Mouse (Mus musculus): ENCODE results near the gene Tspan18. TPM values are rescaled to one million over a fixed set of nuclear protein-coding genes. Genes with fewer than 3 reads are reported as not detected.

The Tspan18 gene
- polyA plus RNA-seq, 1 experiment from 2014 or later, result 17.2 TPM

DNA sequence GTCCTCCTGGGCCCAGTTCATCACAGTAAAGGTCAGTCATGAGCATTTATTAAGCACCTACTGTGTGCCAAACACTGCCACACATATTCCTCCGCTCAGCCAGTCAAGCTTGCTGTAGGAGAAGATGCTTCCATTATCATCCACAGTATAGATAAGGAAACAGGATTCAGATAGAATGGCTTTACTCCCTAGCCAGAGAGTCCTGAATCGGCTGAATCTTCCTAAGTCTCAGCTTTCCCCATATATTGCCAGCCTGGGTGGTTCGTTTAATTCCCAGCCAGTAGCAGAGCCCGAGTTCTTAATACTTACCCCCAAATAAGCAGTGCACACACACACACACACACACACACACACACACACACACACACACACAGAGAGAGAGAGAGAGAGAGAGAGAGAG is 47.6 kb downstream of the Tspan18 start:
- no peak overlapping the region for H3K4me3 ChIP-seq
- peaks cover 91% of the 10 kb centered on the region for H3K4me1 ChIP-seq
- H3K27me3 ChIP-seq, result no peaks in the 10 kb centered on the region; the same call in 1 of the 2 replicates
- H3K4me2 ChIP-seq (replicated peaks), result no peak overlapping the region
- no peak for ATAC-seq (ENCODE audit: low FRiP score, low read depth)
- no peak overlapping the region for H3K9ac ChIP-seq
- no peaks in the 10 kb centered on the region for H3K36me3 ChIP-seq
- 51% methylated on average over 4 of the region's 4 CpGs for WGBS
- H3K9me3 ChIP-seq, result no peaks in the 10 kb centered on the region
- no peak overlapping the region for H3K27ac ChIP-seq

DNA sequence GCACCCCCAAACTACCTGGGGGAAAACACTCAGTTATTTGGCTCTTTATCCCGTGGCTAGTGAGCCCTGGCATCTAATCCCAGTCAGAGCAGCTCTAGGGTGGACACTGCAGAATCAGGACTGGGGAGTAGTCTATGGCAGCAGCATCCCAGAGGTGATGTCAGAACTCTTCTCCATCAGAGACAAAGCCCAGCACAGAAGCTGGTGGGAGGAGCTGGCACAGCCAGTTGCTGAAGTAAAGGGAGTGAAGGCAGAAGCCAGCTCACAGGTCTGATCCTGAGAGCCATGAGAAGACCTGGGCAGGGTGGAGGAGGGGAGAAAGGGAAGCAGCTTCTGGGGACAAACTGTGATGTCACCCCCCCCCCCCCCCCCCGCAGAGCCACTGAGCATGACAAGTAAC is 48.0 kb downstream of the Tspan18 start:
- no peak overlapping the region for H3K27ac ChIP-seq
- no peak for ATAC-seq (ENCODE audit: low FRiP score, low read depth)
- H3K9ac ChIP-seq, result no peak overlapping the region
- no peaks in the 10 kb centered on the region for H3K9me3 ChIP-seq
- H3K4me1 ChIP-seq, result peaks cover 87% of the 10 kb centered on the region
- H3K27me3 ChIP-seq, result peaks cover 3% of the 10 kb centered on the region
- H3K4me3 ChIP-seq, result no peak overlapping the region
- WGBS, result 35% methylated on average over 2 of the region's 2 CpGs
- no peaks in the 10 kb centered on the region for H3K36me3 ChIP-seq
- H3K4me2 ChIP-seq (replicated peaks), result no peak overlapping the region

DNA sequence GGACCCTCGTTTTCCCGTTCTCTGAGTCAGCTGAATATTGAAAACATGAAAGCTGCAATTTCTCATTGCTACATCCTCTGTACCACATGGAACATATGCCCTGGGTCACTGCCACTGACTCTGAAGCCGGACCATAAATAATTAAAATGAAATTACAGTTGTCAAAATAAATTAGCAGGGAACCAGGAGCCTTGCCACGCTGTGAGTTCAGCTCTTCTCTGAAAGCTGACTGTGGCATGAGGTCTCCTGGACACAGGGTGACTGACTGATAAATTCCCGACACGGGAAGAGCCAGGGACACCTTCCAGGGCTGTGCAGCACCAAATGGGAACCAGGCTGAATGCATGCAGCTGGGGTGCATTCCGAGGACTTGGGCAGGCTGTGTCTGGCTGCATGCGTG is 48.5 kb downstream of the Tspan18 start:
- no peaks in the 10 kb centered on the region for H3K9me3 ChIP-seq
- 38% methylated on average over 8 of the region's 8 CpGs for WGBS

DNA sequence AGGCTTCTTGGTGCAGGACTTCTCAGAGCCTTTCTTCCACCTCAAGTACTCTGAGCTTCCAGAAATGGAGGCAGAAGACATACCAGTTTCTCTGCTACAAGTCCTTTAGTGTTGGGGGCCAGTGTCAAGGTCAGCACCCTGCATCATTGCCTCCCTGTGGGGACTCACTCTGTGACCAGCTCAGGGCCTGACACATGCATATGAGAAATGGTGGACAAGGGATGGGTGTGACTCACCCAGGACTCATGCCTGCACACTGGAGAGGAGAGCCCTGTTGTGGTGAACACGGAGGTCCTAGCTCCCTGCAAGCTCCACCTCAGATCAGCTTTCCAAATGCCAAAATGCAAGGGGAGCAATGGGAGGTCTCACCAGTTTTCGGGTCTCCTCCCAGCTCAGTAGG is 49.7 kb downstream of the Tspan18 start:
- Histone ChIP-seq H3K36me3 (no peaks in the 10 kb centered on the region), H3K27ac (peak overlapping the region; percentile 73; the same call in 1 of the 2 replicates), H3K4me2 (replicated peaks) (no peak overlapping the region), H3K4me3 (no peak overlapping the region), H3K27me3 (peaks cover 9% of the 10 kb centered on the region), H3K9me3 (no peaks in the 10 kb centered on the region), H3K9ac (no peak overlapping the region), H3K4me1 (peaks cover 82% of the 10 kb centered on the region)
- 68% methylated on average over 2 of the region's 2 CpGs for WGBS
- ATAC-seq (ENCODE audit: low FRiP score, low read depth), result no peak

More for the DNA sequence above, 48.5 kb downstream of the Tspan18 start:
- H3K4me2 ChIP-seq (replicated peaks), result no peak overlapping the region
- peaks cover 84% of the 10 kb centered on the region for H3K4me1 ChIP-seq
- no peaks in the 10 kb centered on the region for H3K36me3 ChIP-seq
- no peak overlapping the region for H3K9ac ChIP-seq
- H3K4me3 ChIP-seq, result no peak overlapping the region
- peaks cover 6% of the 10 kb centered on the region for H3K27me3 ChIP-seq
- ATAC-seq (ENCODE audit: low FRiP score, low read depth), result no peak
- H3K27ac ChIP-seq, result no peak overlapping the region

DNA sequence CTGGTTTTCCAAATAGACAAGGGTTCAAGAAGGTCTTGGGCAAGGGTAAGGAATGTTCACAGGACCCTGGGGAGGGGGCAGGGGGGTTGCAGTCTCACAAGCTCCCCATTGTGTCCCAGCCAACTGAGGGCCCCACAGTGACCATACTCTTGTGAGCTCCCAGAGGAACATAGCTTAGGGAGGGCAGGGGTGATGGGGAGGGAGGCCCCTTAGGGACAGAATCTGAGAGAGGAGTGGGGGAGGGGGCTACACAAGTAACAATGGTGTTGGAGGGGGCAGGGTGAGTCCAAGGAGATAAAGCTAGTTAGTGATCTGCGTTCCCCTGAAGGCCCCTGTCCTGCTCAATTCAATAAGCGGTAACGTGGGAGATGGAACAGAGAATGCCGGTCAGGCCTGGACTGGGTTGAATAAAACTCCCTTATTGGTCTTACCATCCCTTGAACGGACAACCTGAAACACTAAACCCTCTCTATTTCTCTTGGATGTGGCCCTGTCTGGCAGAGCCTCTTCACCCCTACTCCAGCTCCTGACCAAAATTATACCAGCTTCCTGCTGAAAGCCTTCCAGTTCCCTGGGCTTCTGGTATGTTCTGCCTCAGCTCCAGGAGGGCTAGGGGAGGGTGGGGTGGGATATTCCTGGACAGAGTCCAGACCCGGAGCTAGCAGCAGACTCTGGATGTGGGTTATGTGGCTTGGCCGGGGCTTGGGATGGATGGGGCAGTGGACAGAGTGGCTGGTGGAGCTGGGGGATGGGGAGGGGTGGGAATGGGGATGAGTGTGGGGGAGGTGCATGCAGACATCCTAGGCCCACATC is 50.6 kb downstream of the Tspan18 start:
- Histone ChIP-seq H3K9ac (0 out of 2 replicates have a peak overlapping the region, but pooled peaks have one; percentile 2), H3K4me3 (no peak overlapping the region), H3K9me3 (no peaks in the 10 kb centered on the region), H3K4me1 (peaks cover 82% of the 10 kb centered on the region), H3K4me2 (replicated peaks) (0 out of 2 replicates have a peak overlapping the region, but pooled peaks have one; percentile 7), H3K27me3 (peaks cover 9% of the 10 kb centered on the region), H3K27ac (peak overlapping the region; percentile 73), H3K36me3 (no peaks in the 10 kb centered on the region)
- peak; percentile 38 for ATAC-seq (ENCODE audit: low FRiP score, low read depth)
- 44% methylated on average over 7 of the region's 7 CpGs for WGBS

DNA sequence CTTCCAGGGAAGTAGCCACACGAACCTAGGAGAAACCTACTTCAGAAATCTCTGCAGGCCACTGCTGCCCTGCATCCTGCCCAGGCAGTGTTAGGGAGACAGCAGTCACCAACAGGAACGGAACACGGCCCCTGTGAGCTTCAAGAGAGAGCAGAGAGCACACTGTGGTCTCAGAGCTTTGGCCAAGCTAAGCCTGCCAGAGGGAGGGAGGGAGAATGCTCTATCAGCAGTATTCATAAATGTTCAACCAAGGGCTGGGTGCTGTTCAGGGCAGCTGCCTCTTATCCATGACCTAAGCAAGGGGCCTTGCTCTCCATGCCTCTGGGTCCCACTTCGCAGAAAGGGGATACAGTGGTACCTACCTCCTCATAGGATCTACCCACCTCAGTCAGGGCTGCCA is 51.7 kb downstream of the Tspan18 start:
- ATAC-seq (ENCODE audit: low FRiP score, low read depth), result no peak
- Histone ChIP-seq H3K27ac (peak overlapping the region; percentile 73; the same call in 1 of the 2 replicates), H3K36me3 (no peaks in the 10 kb centered on the region), H3K9me3 (no peaks in the 10 kb centered on the region), H3K27me3 (peaks cover 9% of the 10 kb centered on the region), H3K4me1 (peaks cover 87% of the 10 kb centered on the region), H3K4me2 (replicated peaks) (no peak overlapping the region), H3K4me3 (no peak overlapping the region), H3K9ac (no peak overlapping the region)
- WGBS, result 76% methylated on average over 4 of the region's 4 CpGs

DNA sequence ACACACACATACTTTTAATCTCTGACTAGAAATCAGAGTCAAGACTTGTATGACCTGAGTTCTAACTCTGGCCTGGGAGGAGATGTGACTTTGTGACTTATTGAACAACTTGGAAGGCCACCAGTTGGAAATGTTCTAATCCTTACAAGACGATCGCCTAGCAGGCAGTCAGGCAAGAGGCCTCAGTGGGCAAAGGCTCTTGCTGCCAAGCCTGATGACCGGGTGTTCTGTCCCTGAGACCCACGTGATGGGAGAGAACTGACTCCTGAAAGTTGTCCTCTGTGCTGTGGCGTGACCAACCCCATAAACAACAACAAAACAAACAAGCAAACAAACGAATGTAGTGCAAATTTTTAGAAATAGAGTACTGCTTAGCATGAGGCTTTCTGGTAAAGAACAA is 52.8 kb downstream of the Tspan18 start:
- Histone ChIP-seq H3K27ac (no peak overlapping the region), H3K36me3 (no peaks in the 10 kb centered on the region), H3K9me3 (no peaks in the 10 kb centered on the region), H3K4me2 (replicated peaks) (no peak overlapping the region), H3K9ac (no peak overlapping the region), H3K27me3 (peaks cover 9% of the 10 kb centered on the region), H3K4me1 (peaks cover 88% of the 10 kb centered on the region), H3K4me3 (no peak overlapping the region)
- no peak for ATAC-seq (ENCODE audit: low FRiP score, low read depth)
- WGBS, result 82% methylated on average over 6 of the region's 6 CpGs

DNA sequence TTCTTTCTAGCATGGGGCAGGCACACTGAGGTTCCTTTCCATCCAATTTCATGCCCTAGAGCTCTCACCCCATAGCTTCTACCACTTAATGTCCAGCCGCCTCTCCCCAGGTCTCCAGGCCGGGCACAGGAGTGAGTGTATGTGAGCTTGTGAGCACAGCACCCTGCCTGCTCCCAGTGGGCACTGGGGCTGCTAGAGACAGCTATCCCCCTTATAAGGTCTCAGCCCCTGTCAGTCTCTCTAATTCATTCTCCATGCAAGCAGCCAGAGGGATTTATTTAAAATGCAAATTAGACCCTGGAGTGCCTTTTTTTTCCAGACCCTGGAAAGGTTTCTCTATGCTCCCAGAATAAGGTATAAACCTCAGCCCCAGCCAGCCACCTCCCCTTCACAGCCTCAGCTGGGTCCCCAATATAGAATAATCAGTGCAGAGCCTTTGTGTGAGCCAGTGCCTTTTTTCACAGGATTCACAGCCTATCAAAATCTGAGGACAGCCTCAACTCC is 54.1 kb downstream of the Tspan18 start:
- ATAC-seq (ENCODE audit: low FRiP score, low read depth), result no peak
- no peaks in the 10 kb centered on the region for H3K9me3 ChIP-seq
- no peaks in the 10 kb centered on the region for H3K36me3 ChIP-seq
- no peak overlapping the region for H3K27ac ChIP-seq
- H3K27me3 ChIP-seq, result peaks cover 9% of the 10 kb centered on the region
- no peak overlapping the region for H3K9ac ChIP-seq
- H3K4me3 ChIP-seq, result no peak overlapping the region
- H3K4me1 ChIP-seq, result peaks cover 75% of the 10 kb centered on the region
- WGBS, result 88% methylated on average over 2 of the region's 2 CpGs
- H3K4me2 ChIP-seq (replicated peaks), result no peak overlapping the region

DNA sequence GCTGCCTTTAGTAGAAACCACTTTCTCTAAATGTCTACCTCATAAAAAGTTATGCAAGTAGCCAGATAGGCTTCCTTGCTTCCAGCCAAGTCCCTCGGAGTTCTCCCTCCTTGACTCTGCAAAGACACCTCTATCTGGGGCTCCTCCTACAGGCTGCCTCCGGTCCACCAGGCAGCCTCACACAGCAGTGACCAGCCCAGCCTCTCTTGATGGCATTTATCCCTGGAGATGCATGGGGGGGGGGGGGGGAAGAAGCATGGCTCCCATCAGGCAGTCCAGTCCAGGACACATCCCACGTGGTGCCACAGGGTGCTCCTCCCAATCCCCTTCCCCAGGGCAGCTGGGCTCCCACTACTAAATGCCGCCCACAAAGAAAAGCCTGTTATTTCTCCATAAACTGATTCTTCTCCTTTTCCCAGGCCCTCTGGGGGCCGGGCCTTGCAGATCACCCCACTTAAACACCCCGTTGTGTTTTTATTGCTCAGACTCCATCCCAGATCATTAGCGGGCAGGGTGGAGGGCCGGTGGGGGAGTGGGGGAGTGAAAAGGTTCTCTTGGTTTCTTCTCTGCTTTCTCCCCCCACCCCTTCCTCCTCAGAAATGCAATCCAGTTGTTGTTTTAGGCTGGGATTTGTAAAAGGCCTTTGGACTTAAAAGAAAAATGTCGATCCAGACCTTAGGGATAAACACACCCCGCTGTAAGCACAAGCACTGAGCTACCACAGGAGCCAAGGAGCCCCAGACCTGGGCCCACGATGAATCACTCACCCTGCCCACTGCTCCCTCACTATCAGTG is 55.9 kb downstream of the Tspan18 start:
- H3K9me3 ChIP-seq, result no peaks in the 10 kb centered on the region
- peaks cover 69% of the 10 kb centered on the region for H3K4me1 ChIP-seq
- ATAC-seq (ENCODE audit: low FRiP score, low read depth), result peak; percentile 81
- H3K4me3 ChIP-seq, result no peak overlapping the region
- peaks cover 9% of the 10 kb centered on the region for H3K27me3 ChIP-seq
- WGBS, result 4% methylated on average over 11 of the region's 11 CpGs
- no peaks in the 10 kb centered on the region for H3K36me3 ChIP-seq
- H3K27ac ChIP-seq, result peak overlapping the region; percentile 83
- H3K9ac ChIP-seq, result no peak overlapping the region
- peak overlapping the region; percentile 42 for H3K4me2 ChIP-seq (replicated peaks)

DNA sequence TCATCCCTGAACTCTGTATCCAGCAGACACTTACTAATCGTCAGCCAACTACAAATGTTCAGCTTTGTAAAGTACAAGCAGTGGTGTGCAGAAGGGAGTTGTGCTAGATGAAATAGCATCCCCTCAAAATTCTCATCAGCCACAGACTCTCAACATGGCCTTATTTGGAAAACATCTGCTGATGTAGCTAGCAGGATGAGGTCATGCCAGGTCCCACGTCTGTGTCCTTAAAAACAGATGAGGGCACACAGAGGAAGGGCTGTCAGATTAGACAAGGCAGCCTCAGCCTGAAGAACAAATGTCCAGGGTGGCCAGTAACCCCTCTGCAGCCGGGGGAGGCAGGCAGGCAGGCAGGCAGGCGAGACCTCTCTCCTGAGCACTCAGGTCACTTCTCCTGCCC is 56.8 kb downstream of the Tspan18 start:
- Histone ChIP-seq H3K36me3 (no peaks in the 10 kb centered on the region), H3K4me2 (replicated peaks) (peak overlapping the region; percentile 42), H3K9ac (no peak overlapping the region; the same call in 1 of the 2 replicates), H3K4me3 (no peak overlapping the region), H3K27ac (peak overlapping the region; percentile 83), H3K27me3 (peaks cover 9% of the 10 kb centered on the region), H3K4me1 (peaks cover 66% of the 10 kb centered on the region), H3K9me3 (no peaks in the 10 kb centered on the region)
- 0 out of 2 replicates have a peak, but pooled peaks have one; percentile 2 for ATAC-seq (ENCODE audit: low FRiP score, low read depth)
- WGBS, result 21% methylated on average over 4 of the region's 4 CpGs

DNA sequence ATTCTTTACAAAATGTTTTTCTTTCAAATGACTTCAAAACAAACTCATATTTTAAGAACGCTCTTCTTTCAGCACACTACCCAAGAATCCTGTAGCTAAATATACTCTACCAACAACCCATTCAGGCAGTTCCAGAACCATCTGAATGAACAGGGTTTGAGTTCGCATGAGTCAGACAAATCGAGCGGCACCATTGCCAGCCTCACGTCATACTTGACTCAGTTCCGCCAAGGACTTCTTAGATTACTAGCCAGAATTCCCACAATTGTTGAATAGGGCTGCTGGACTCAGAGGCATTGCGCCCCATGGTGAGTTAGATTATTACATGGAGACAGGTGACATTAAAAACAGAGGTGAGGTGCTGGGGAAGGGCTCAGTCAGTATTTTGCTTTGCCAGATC is 58.3 kb downstream of the Tspan18 start:
- Histone ChIP-seq H3K36me3 (no peaks in the 10 kb centered on the region), H3K4me3 (no peak overlapping the region), H3K27ac (no peak overlapping the region), H3K4me1 (peaks cover 63% of the 10 kb centered on the region), H3K9me3 (no peaks in the 10 kb centered on the region), H3K4me2 (replicated peaks) (no peak overlapping the region), H3K27me3 (peaks cover 6% of the 10 kb centered on the region), H3K9ac (no peak overlapping the region)
- ATAC-seq (ENCODE audit: low FRiP score, low read depth), result no peak
- WGBS, result 95% methylated on average over 7 of the region's 7 CpGs

DNA sequence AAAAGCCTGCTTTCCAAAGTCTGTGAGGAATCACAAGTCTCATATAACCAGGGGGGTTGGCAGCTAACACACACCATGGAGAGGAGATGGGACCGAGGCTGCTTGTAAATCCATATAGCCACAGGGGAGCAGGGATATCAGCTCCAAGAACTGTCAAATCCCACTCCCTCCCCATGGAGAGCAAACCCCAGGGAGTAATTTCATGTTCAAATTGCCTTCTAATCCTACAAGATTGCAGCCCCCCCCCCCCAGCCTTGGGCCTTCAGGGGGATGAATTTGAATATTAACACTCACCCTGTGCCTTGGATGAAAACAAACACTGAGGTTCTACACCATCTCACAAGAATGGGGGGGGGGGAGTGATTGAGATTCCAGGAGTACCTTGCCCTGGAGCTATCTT is 60.4 kb downstream of the Tspan18 start:
- Histone ChIP-seq H3K4me3 (no peak overlapping the region), H3K9ac (no peak overlapping the region), H3K27me3 (no peaks in the 10 kb centered on the region; the same call in 1 of the 2 replicates), H3K4me2 (replicated peaks) (no peak overlapping the region), H3K27ac (no peak overlapping the region), H3K36me3 (no peaks in the 10 kb centered on the region), H3K4me1 (peaks cover 48% of the 10 kb centered on the region), H3K9me3 (no peaks in the 10 kb centered on the region)
- WGBS, result 21% methylated on average over 1 of the region's 1 CpGs
- no peak for ATAC-seq (ENCODE audit: low FRiP score, low read depth)

All from limb, embryonic 13.5 days (tissue).